Mouse (Mus musculus) forebrain, embryonic 13.5 days (tissue): ENCODE measurements around the gene Cd101. TPM values are rescaled to one million over a fixed set of nuclear protein-coding genes. Genes with fewer than 3 reads are reported as not detected.

Source experiments
- ATAC-seq: fragments of 200-750 bp; cut with Nextera tagmentation; 2 replicates; pipeline ENCODE4 v1.8.0; 2017
- H3K27ac ChIP-seq: fragments of 300-500 bp; sonication (generic); 2 replicates; pipeline ENCODE4 v1.5.1; 2015; ENCODE audit warnings: inconsistent platforms, mild to moderate bottlenecking, moderate library complexity
- H3K27me3 ChIP-seq: fragments of 300-500 bp; sonication (generic); 2 replicates; pipeline ENCODE4 v1.6.1; 2015; ENCODE audit warnings: mild to moderate bottlenecking, inconsistent platforms
- H3K36me3 ChIP-seq: fragments of 300-500 bp; sonication (generic); 2 replicates; pipeline ENCODE4 v1.6.1; 2015; ENCODE audit warnings: mild to moderate bottlenecking, inconsistent platforms; ENCODE audit not compliant: poor library complexity, severe bottlenecking
- H3K4me1 ChIP-seq: fragments of 300-500 bp; sonication (generic); 2 replicates; pipeline ENCODE4 v1.6.1; 2015; ENCODE audit warnings: inconsistent platforms
- H3K4me2 ChIP-seq: fragments of 300-500 bp; sonication (generic); 2 replicates; pipeline ENCODE4 v1.6.1; 2015; ENCODE audit warnings: inconsistent platforms, mild to moderate bottlenecking, moderate library complexity
- H3K4me3 ChIP-seq: fragments of 300-500 bp; sonication (generic); 2 replicates; pipeline ENCODE4 v1.5.1; 2015; ENCODE audit warnings: mild to moderate bottlenecking, inconsistent platforms
- H3K9ac ChIP-seq: fragments of 300-500 bp; sonication (generic); 2 replicates; pipeline ENCODE4 v1.6.1; 2015; ENCODE audit warnings: mild to moderate bottlenecking, inconsistent platforms
- H3K9me3 ChIP-seq: fragments of 300-500 bp; sonication (generic); replicated peaks from 2 replicates; pipeline ENCODE4 v1.6.1; 2016; ENCODE audit warnings: inconsistent platforms
- WGBS: fragments of 180-500 bp; shearing (Covaris S2); methylation state at CpG from one replicate; pipeline ENCODE4 v1.1.7; 2015; 5-methylcytosine and 5-hydroxymethylcytosine counted together
- polyA plus RNA-seq: library from polyadenylated mRNA; unstranded; fragments of >200 nt; fragmentation: Nextera tagmentation; extraction: Ambion mirVana; gene quantifications from 2 replicates; pipeline ENCODE4 v1.2.1, GENCODE M21; 2015

Cd101 gene
- polyA plus RNA-seq, 1 experiment from 2014 or later = 0.08 TPM

GRCm38 (mm10) chr3:100947286-100947685 is 82.1 kb downstream of the Cd101 start:
- peaks cover 89% of the 10 kb centered on the region for H3K36me3 ChIP-seq

More at GRCm38 (mm10) chr3:100947286-100947685, 82.1 kb downstream of the Cd101 start:
- Histone ChIP-seq H3K27me3 (no peaks in the 10 kb centered on the region), H3K4me1 (no peaks in the 10 kb centered on the region), H3K4me2 (no peak overlapping the region), H3K9me3 (no peaks in the 10 kb centered on the region), H3K9ac (no peak overlapping the region), H3K27ac (no peak overlapping the region), H3K4me3 (no peak overlapping the region)
- WGBS = 92% methylated on average over 8 of the region's 8 CpGs
- no peak for ATAC-seq

Other genes with a start within 250 kb of the Cd101 start
- not detected in 2 replicates for gene Vtcn1, start 204.1 kb downstream of the Cd101 start, polyA plus RNA-seq
- gene Trim45, start 107.4 kb downstream of the Cd101 start, polyA plus RNA-seq = 6.9 and 7.0 TPM in 2 replicates
- 13.7 and 16.9 TPM in 2 replicates for gene Ttf2, start 59.9 kb downstream of the Cd101 start, polyA plus RNA-seq
- gene Ptgfrn, start 80.7 kb upstream of the Cd101 start, polyA plus RNA-seq = 4.0 and 4.5 TPM in 2 replicates